Mouse (Mus musculus) megakaryocyte, embryonic 14.5 days (primary cell): Measurements from ENCODE around the gene Rragc.

Source experiments
- FLI1 ChIP-seq: IDR thresholded peaks from 2 replicates; pipeline ENCODE4 v1.6.1; 2012; ENCODE audit warnings: low read length, inconsistent platforms, mixed read lengths
- GATA1 ChIP-seq: IDR thresholded peaks from 3 replicates; pipeline ENCODE4 v1.6.1; 2012; ENCODE audit warnings: mixed read lengths, low read length, inconsistent platforms, borderline replicate concordance

- no peak for TF ChIP-seq GATA1
- no peak for TF ChIP-seq FLI1
Measured at GRCm38 (mm10) chr4:123936059-123936458, 18.8 kb downstream of the Rragc start.
